Mouse (Mus musculus) olfactory bulb, adult 2 months (tissue): Measurements from ENCODE around the gene Vmn2r86.

Source experiments
- CTCF ChIP-seq: fragments of 200-500 bp; IDR thresholded peaks from 2 replicates; pipeline ENCODE4 v1.5.1; 2012; ENCODE audit warnings: low read depth, mild to moderate bottlenecking, low read length, moderate library complexity; ENCODE audit not compliant: insufficient read depth
- POLR2A ChIP-seq: fragments of 200-500 bp; IDR thresholded peaks from 2 replicates; pipeline ENCODE4 v1.6.1; 2012; ENCODE audit warnings: mild to moderate bottlenecking, low read depth, low read length, moderate library complexity; ENCODE audit not compliant: insufficient read depth

GRCm38 (mm10) chr10:130497296-130497695 lies 41.4 kb upstream of the Vmn2r86 start, which contains the start of gene Vmn2r87:
- no peak for TF ChIP-seq POLR2A
- TF ChIP-seq CTCF, result no peak
